Mouse (Mus musculus) testis, adult 2 months (tissue): Measurements from ENCODE around the gene Xylt2.

Source experiments
- CTCF ChIP-seq: fragments of 200-500 bp; IDR thresholded peaks from 2 replicates; pipeline ENCODE4 v1.5.1; 2012; ENCODE audit warnings: low read depth, mild to moderate bottlenecking, inconsistent platforms, low read length, moderate library complexity; ENCODE audit not compliant: control insufficient read depth, insufficient read depth, insufficient replicate concordance
- POLR2A ChIP-seq: fragments of 200-500 bp; IDR thresholded peaks from 2 replicates; pipeline ENCODE4 v1.6.1; 2012; ENCODE audit warnings: low read depth, mild to moderate bottlenecking, inconsistent platforms, low read length, moderate library complexity; ENCODE audit not compliant: control insufficient read depth

DNA sequence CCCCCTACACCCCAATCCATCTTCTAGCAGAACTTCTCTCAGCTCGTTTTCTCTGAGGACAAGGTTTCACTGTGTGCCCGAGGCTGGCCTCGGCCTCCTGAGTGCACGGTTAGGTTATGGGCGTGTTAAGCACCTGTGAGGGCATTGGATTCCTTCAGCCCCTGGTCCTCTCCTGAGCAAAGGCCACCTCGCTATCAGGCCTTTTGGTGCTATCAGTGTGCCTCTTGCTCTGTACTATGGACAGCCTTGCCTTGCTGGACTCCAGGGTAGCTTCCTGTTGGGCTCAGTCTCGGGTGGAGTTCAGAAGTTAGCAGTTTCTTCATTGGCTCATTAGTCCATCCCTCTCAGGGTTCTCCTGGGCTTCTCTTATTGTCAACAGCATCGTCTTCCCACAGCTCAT, 44.3 kb downstream of the Xylt2 start:
- TF ChIP-seq CTCF = no peak
- no peak for TF ChIP-seq POLR2A
